Mouse (Mus musculus): Measurements from ENCODE around the gene Endou. TPM values are rescaled to one million over a fixed set of nuclear protein-coding genes. Genes with fewer than 3 reads are reported as not detected.
A peak's percentile ranks its signal among the peaks of the same experiment; 100 is the strongest.

Endou gene
- polyA plus RNA-seq, 1 experiment from 2014 or later = 0.23 TPM

DNA sequence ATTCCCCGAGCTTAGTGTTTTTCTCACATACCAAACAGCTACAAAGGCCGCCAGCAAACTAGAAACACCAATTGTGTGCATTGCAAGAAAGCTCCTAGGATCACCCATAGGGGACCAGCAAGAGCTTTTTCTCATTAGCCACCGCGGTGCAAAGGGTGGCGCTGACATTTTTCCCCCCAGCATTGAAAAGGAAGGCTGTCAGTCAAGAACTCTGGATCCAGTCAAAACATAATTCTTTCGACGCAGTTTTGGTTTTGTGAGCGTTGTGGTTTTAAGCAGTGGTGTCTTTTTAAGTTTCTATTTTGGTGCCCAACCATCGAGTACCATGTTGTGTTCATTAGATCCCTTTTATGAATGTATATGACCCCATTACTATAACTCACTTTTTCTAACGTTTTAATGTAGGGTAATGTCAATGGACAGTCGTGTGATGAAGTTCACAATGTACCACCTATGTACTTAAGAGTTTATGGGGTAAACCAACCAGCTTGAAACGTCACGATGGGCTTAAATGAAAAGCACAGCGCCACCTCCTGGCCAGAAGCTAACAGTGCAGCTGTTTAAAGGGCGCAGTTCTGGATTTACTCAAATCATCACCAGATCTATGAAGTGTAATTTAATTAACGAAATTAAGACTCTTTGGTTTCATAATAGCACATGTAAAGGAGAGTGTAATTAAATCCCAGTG lies 66.0 kb downstream of the Endou start:
- 67% methylated on average over 16 of the region's 16 CpGs for WGBS
- H3K9me3 ChIP-seq (replicated peaks; ENCODE audit: control insufficient read depth, low read length, poor library complexity, severe bottlenecking) = no peaks in the 10 kb centered on the region
- H3K36me3 ChIP-seq (ENCODE audit: control insufficient read depth, insufficient read depth, low read length) = no peaks in the 10 kb centered on the region
- no peak for ATAC-seq
- H3K27ac ChIP-seq (ENCODE audit: low read length) = no peak overlapping the region
- no peak overlapping the region for H3K4me3 ChIP-seq (ENCODE audit: low read depth, low read length)
- H3K27me3 ChIP-seq (ENCODE audit: control insufficient read depth, insufficient read depth, low read depth, low read length) = no peaks in the 10 kb centered on the region
- no peaks in the 10 kb centered on the region; the same call in 1 of the 2 replicates for H3K4me1 ChIP-seq (ENCODE audit: control insufficient read depth, insufficient read depth, low read length)
- H3K4me2 ChIP-seq (ENCODE audit: low read length) = no peak overlapping the region
- H3K9ac ChIP-seq (ENCODE audit: low read depth, low read length) = no peak overlapping the region

DNA sequence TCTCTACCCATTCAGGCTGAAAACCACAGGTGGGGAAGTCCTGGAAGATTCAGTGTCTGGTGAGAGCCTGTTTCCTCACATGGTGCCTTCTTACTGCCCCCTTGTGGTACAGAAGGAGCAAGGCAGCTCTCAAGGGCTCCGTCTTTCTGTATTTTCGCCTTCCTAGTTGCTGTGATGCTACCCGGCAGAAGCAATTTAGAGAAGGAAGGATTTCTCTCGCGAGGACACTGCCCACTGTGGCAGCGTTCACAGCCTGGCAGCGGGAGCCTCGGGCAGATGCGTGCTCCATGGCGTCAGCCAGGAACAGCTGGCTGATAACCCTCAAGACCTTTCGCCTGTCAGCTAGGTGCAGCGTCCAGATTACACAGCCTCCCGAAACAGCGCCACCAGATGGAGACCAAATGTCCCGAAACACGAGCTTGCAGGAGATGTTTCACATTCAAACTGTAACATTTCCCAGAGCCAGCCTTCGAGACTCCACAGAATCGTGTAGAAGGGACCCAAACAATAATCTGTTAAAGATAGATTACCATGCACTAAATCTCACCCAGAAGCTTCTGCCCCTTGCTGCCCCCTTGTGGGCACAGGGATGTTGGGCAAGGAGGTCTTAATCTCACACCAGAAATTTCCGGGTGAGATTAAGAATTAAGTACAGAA lies 67.3 kb downstream of the Endou start:
- Histone ChIP-seq H3K27me3 (ENCODE audit: control insufficient read depth, insufficient read depth, low read depth, low read length) (no peaks in the 10 kb centered on the region), H3K4me1 (ENCODE audit: control insufficient read depth, insufficient read depth, low read length) (no peaks in the 10 kb centered on the region; the same call in 1 of the 2 replicates), H3K4me2 (ENCODE audit: low read length) (peak overlapping the region; percentile 83), H3K9me3 (replicated peaks; ENCODE audit: control insufficient read depth, low read length, poor library complexity, severe bottlenecking) (no peaks in the 10 kb centered on the region), H3K9ac (ENCODE audit: low read depth, low read length) (peak overlapping the region; percentile 71), H3K4me3 (ENCODE audit: low read depth, low read length) (peak overlapping the region; percentile 47), H3K36me3 (ENCODE audit: control insufficient read depth, insufficient read depth, low read length) (no peaks in the 10 kb centered on the region), H3K27ac (ENCODE audit: low read length) (peak overlapping the region; percentile 95)
- ATAC-seq = peak; percentile 73
- WGBS = 6% methylated on average over 19 of the region's 19 CpGs

Other genes starting within 250 kb of the Endou start
- 37.3 and 41.9 TPM in 2 replicates for gene Rpap3, start 25.5 kb downstream of the Endou start, polyA plus RNA-seq (2015; fragmentation: Nextera tagmentation; extraction: Ambion mirVana)
- 19.7 and 21.3 TPM in 2 replicates for gene Rapgef3, start 36.6 kb upstream of the Endou start, polyA plus RNA-seq (2015; fragmentation: Nextera tagmentation; extraction: Ambion mirVana)
- gene Slc48a1, start 47.2 kb upstream of the Endou start, polyA plus RNA-seq (2015; fragmentation: Nextera tagmentation; extraction: Ambion mirVana) = 92.1 and 100 TPM in 2 replicates
- gene Hdac7, start 113.2 kb upstream of the Endou start, polyA plus RNA-seq (2015; fragmentation: Nextera tagmentation; extraction: Ambion mirVana) = 28.6 and 31.5 TPM in 2 replicates
- 0.05 and 0.15 TPM in 2 replicates for gene Vdr, start 179.3 kb upstream of the Endou start, polyA plus RNA-seq (2015; fragmentation: Nextera tagmentation; extraction: Ambion mirVana)
- gene Tmem106c, start 232.9 kb upstream of the Endou start, polyA plus RNA-seq (2015; fragmentation: Nextera tagmentation; extraction: Ambion mirVana) = 52.5 and 57.2 TPM in 2 replicates